Mouse (Mus musculus): ENCODE results near the gene Dhrs9. TPM values are rescaled to one million over a fixed set of nuclear protein-coding genes. Genes with fewer than 3 reads are reported as not detected.
"Not testable (repeated sequence)": the region's sequence is repeated elsewhere in the genome, so short reads cannot be mapped to it uniquely, and the experiment has no call there.

The Dhrs9 gene
- total and polyA plus RNA-seq, 3 experiments, result not detected

DNA sequence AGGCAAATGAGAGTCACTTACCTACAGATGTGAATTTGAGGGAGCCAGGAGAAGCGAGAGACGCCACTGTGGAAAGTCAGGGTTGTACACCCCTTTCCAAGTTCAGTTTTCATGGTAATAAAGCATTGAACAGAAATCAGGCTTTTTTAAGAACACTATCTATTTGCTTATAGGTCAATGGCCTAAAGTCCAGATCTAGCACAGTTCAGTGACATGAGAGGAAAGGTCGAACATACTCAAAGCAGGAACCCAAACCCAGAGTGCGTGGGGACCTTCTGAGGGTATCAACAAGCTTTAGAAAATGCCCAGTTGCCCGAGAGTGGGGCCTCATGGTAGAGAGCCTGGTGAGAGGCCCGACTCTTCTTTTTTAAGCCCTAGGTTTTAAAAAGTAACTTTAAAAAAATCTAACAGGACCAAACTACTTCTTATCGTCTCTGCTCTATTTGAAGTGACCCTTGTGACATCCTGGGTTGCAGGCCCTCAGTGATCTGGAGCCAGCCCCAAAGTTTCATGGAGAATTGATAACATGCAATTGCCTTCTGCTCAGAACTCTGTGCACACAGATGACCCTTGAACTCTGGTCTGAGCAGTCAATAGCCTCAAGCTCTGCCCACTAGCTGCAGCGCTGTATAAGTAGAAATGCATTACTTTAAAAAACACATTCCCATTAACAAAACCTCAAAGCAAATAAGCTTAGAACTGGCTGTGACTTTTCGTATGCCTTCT is 37.6 kb upstream of the Dhrs9 start, which contains the start of gene Abcb11:
Abcb11 (minus strand) TSS at position 121 of the 726 bp plus-strand sequence.
- in situ Hi-C loops (cut with MboI; ENCODE audit: low pct_ligation_motif_present, low pct_unique_long_range_greater_than_20kb, low sequenced_read_pairs) (no loop called here), dilution Hi-C loops (cut with MboI; ENCODE audit: extremely low pct_ligation_motif_present, extremely low pct_unique_long_range_greater_than_20kb, low sequenced_read_pairs) (no loop called here)
- H3K27ac ChIP-seq (ENCODE audit: insufficient read depth, low read depth), result no peak within 1 kb of the TSS
- H3K79me2 ChIP-seq (replicated peaks; ENCODE audit: control insufficient read depth, extremely low read depth, insufficient read depth, poor library complexity, severe bottlenecking), result no peaks in the 10 kb centered on the region
- no peak for TF ChIP-seq MAZ (IDR thresholded peaks at IDR 0.05; ENCODE audit: low read depth, low read length)
- no peak for TF ChIP-seq KAT2A (IDR thresholded peaks at IDR 0.05; ENCODE audit: insufficient replicate concordance, low read length)
- no peak for TF ChIP-seq TBP (conservative IDR thresholded peaks at IDR 0.05; ENCODE audit: low read depth, low read length)
- no peak for TF ChIP-seq MAX (IDR thresholded peaks at IDR 0.05; ENCODE audit: low read length)
- no peak for TF ChIP-seq SIN3A (IDR thresholded peaks at IDR 0.05; ENCODE audit: low read length)
- TF ChIP-seq E2F4 (IDR thresholded peaks at IDR 0.05; ENCODE audit: insufficient replicate concordance, low read depth, low read length), result no peak
- no peak for TF ChIP-seq EP300 (IDR thresholded peaks at IDR 0.05; ENCODE audit: low read length)
- no peak for TF ChIP-seq BHLHE40 (IDR thresholded peaks at IDR 0.05; ENCODE audit: low read depth, low read length)
- no peak for DNase-seq (ENCODE audit: extremely low read depth)
- no peak within 1 kb of the TSS for H3K9ac ChIP-seq (ENCODE audit: insufficient read depth, low read depth)
- no peak within 1 kb of the TSS for H3K4me2 ChIP-seq (ENCODE audit: insufficient read depth, low read depth, poor library complexity, severe bottlenecking)
- no peak within 1 kb of the TSS for H3K4me3 ChIP-seq (replicated peaks in 1 of 3; ENCODE audit: low read depth in 2 of 3, low read length in 2 of 3, poor library complexity in 1 of 3)
- no peaks in the 10 kb centered on the region for H3K9me3 ChIP-seq (replicated peaks; ENCODE audit: low read length)
- no peaks in the 10 kb centered on the region for H3K36me3 ChIP-seq (replicated peaks in 1 of 2; ENCODE audit: control insufficient read depth in 1 of 2, insufficient read depth in 1 of 2, low read length in 1 of 2)
- H3K4me1 ChIP-seq (ENCODE audit: control insufficient read depth in 1 of 2, insufficient read depth in 2 of 2), result no peaks in the 10 kb centered on the region
- H3K27me3 ChIP-seq (replicated peaks), result no peaks in the 10 kb centered on the region

DNA sequence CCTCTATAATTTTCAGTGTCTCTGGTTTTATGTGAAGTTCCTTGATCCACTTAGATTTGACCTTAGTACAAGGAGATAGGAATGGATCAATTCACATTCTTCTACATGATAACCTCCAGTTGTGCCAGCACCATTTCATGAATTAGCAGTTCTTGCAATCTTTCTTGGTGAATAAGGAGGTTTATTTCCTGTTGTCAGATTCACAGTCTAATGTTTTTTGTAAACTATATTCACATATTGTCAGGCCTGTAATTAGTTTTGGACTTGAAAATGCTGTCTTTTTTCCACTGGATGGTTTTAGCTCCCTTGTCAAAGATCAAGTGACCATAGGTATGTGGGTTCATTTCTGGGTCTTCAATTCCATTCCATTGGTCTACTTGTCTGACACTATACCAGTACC is 24.8 kb upstream of the Dhrs9 start:
- H3K4me1 ChIP-seq (ENCODE audit: control insufficient read depth in 1 of 2, insufficient read depth in 2 of 2); H3K9ac ChIP-seq (ENCODE audit: insufficient read depth, low read depth); H3K36me3 ChIP-seq (replicated peaks in 1 of 2; ENCODE audit: control insufficient read depth in 1 of 2, insufficient read depth in 1 of 2, low read length in 1 of 2); H3K4me2 ChIP-seq (ENCODE audit: insufficient read depth, low read depth, poor library complexity, severe bottlenecking); H3K27ac ChIP-seq (ENCODE audit: insufficient read depth, low read depth); H3K9me3 ChIP-seq (replicated peaks; ENCODE audit: low read length); H3K79me2 ChIP-seq (replicated peaks; ENCODE audit: control insufficient read depth, extremely low read depth, insufficient read depth, poor library complexity, severe bottlenecking); H3K27me3 ChIP-seq (replicated peaks); in situ Hi-C loops (cut with MboI; ENCODE audit: low pct_ligation_motif_present, low pct_unique_long_range_greater_than_20kb, low sequenced_read_pairs); dilution Hi-C loops (cut with MboI; ENCODE audit: extremely low pct_ligation_motif_present, extremely low pct_unique_long_range_greater_than_20kb, low sequenced_read_pairs); H3K4me3 ChIP-seq (replicated peaks in 1 of 3; ENCODE audit: low read depth in 2 of 3, low read length in 2 of 3, poor library complexity in 1 of 3); DNase-seq (ENCODE audit: extremely low read depth): not testable (repeated sequence)

DNA sequence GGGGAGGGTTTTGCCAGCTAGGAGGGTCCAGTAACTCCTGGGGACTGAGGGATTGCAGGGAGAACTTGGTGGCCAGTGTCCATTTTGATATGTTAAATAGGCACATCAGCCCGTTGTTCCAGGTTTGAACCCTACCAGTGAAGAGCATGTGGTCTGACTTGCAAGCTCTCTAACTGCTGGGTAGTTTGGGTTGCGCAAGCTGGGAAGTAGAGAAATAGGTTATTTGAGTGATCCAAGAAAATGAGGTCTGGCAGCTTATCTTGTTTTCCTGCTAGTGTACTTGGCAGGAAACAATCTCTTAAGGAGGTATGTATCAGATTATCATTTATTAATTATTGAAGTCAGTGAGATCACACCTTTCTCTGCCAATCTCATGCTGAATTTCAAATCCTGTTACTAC is 15.4 kb upstream of the Dhrs9 start:
- H3K4me3 ChIP-seq (replicated peaks in 1 of 3; ENCODE audit: low read depth in 2 of 3, low read length in 2 of 3, poor library complexity in 1 of 3), result no peak overlapping the region
- no peaks in the 10 kb centered on the region for H3K9me3 ChIP-seq (replicated peaks; ENCODE audit: low read length)
- DNase-seq (ENCODE audit: extremely low read depth), result no peak
- no peak overlapping the region for H3K9ac ChIP-seq (ENCODE audit: insufficient read depth, low read depth)
- no peaks in the 10 kb centered on the region for H3K79me2 ChIP-seq (replicated peaks; ENCODE audit: control insufficient read depth, extremely low read depth, insufficient read depth, poor library complexity, severe bottlenecking)
- H3K4me2 ChIP-seq (ENCODE audit: insufficient read depth, low read depth, poor library complexity, severe bottlenecking), result no peak overlapping the region
- H3K36me3 ChIP-seq (replicated peaks in 1 of 2; ENCODE audit: control insufficient read depth in 1 of 2, insufficient read depth in 1 of 2, low read length in 1 of 2), result no peaks in the 10 kb centered on the region
- TF ChIP-seq CHD2 (IDR thresholded peaks at IDR 0.05; ENCODE audit: low read length) (no peak), NRF1 (IDR thresholded peaks at IDR 0.05; ENCODE audit: low read depth, low read length) (no peak), IRF4 (IDR thresholded peaks at IDR 0.05; ENCODE audit: low read depth, low read length) (no peak), RCOR1 (conservative IDR thresholded peaks at IDR 0.05; ENCODE audit: low read depth, low read length) (no peak), CTCF (conservative IDR thresholded peaks at IDR 0.05 in 1 of 2, IDR thresholded peaks at IDR 0.05 in 1 of 2; ENCODE audit: low read depth in 2 of 2, low read length in 2 of 2) (no peak), SIN3A (IDR thresholded peaks at IDR 0.05; ENCODE audit: low read length) (no peak), HCFC1 (IDR thresholded peaks at IDR 0.05; ENCODE audit: low read depth, low read length) (no peak), USF2 (conservative IDR thresholded peaks at IDR 0.05; ENCODE audit: low read depth, low read length) (no peak), UBTF (IDR thresholded peaks at IDR 0.05; ENCODE audit: low read depth, low read length) (no peak), CHD1 (IDR thresholded peaks at IDR 0.05; ENCODE audit: low read depth, low read length) (no peak), USF1 (IDR thresholded peaks at IDR 0.05; ENCODE audit: low read depth, low read length) (no peak), ETS1 (conservative IDR thresholded peaks at IDR 0.05; ENCODE audit: low read depth, low read length) (no peak), TCF12 (IDR thresholded peaks at IDR 0.05; ENCODE audit: low read depth, low read length) (no peak), EP300 (IDR thresholded peaks at IDR 0.05; ENCODE audit: low read length) (no peak)
- no peaks in the 10 kb centered on the region for H3K4me1 ChIP-seq (ENCODE audit: control insufficient read depth in 1 of 2, insufficient read depth in 2 of 2)
- dilution Hi-C loops (cut with MboI; ENCODE audit: extremely low pct_ligation_motif_present, extremely low pct_unique_long_range_greater_than_20kb, low sequenced_read_pairs) (no loop called here), in situ Hi-C loops (cut with MboI; ENCODE audit: low pct_ligation_motif_present, low pct_unique_long_range_greater_than_20kb, low sequenced_read_pairs) (no loop called here)
- H3K27me3 ChIP-seq (replicated peaks), result no peaks in the 10 kb centered on the region
- H3K27ac ChIP-seq (ENCODE audit: insufficient read depth, low read depth), result no peak overlapping the region

Measured in CH12.LX (cell line).